Mouse (Mus musculus): ENCODE data around the gene Pgm2l1. TPM values are rescaled to one million over a fixed set of nuclear protein-coding genes. Genes with fewer than 3 reads are reported as not detected.
"Not testable (repeated sequence)": the region's sequence is repeated elsewhere in the genome, so short reads cannot be mapped to it uniquely, and the experiment has no call there.

Pgm2l1 gene
- total RNA-seq, 1 experiment = 6.7 TPM

- no peak for DNase-seq (ENCODE audit: low read depth, low spot score)
- Histone ChIP-seq H3K36me3 (ENCODE audit: control insufficient read depth, insufficient read depth, low read length, poor library complexity, severe bottlenecking) (no peaks in the 10 kb centered on the region), H3K4me1 (ENCODE audit: control insufficient read depth in 2 of 2, insufficient read depth in 2 of 2, low read length in 2 of 2, poor library complexity in 1 of 2) (no peaks in the 10 kb centered on the region), H3K9me3 (ENCODE audit: control insufficient read depth, insufficient read depth, low read depth, low read length) (no peaks in the 10 kb centered on the region), H3K4me3 (ENCODE audit: insufficient read depth in 1 of 2, low read depth in 1 of 2, low read length in 2 of 2, poor library complexity in 1 of 2, severe bottlenecking in 1 of 2) (no peak overlapping the region), H3K9ac (ENCODE audit: insufficient read depth, low read depth, low read length, poor library complexity, severe bottlenecking) (no peak overlapping the region), H3K27ac (ENCODE audit: insufficient read depth, low read depth, low read length, poor library complexity, severe bottlenecking) (no peak overlapping the region)
- in situ Hi-C loops (cut with MboI; ENCODE audit: low sequenced_read_pairs in 2 of 2, unreplicated experiment in 2 of 2) = no loop called here
- TF ChIP-seq HCFC1 (IDR thresholded peaks at IDR 0.05; ENCODE audit: borderline replicate concordance, insufficient read depth, low read length) (no peak), MAFK (IDR thresholded peaks at IDR 0.05; ENCODE audit: insufficient read depth, low read depth, low read length) (no peak), ZNF384 (IDR thresholded peaks at IDR 0.05; ENCODE audit: low read depth, low read length) (no peak), ZC3H11A (IDR thresholded peaks at IDR 0.05; ENCODE audit: borderline replicate concordance, low read depth, low read length) (no peak), CHD2 (IDR thresholded peaks at IDR 0.05; ENCODE audit: low read depth, low read length) (no peak)
Measured at GRCm38 (mm10) chr7:100243007-100243406, 15.8 kb downstream of the Pgm2l1 start.

- Histone ChIP-seq H3K27ac (ENCODE audit: insufficient read depth, low read depth, low read length, poor library complexity, severe bottlenecking) (no peak overlapping the region), H3K9me3 (ENCODE audit: control insufficient read depth, insufficient read depth, low read depth, low read length) (no peaks in the 10 kb centered on the region), H3K4me3 (ENCODE audit: insufficient read depth in 1 of 2, low read depth in 1 of 2, low read length in 2 of 2, poor library complexity in 1 of 2, severe bottlenecking in 1 of 2) (no peak overlapping the region), H3K36me3 (ENCODE audit: control insufficient read depth, insufficient read depth, low read length, poor library complexity, severe bottlenecking) (no peaks in the 10 kb centered on the region), H3K4me1 (ENCODE audit: control insufficient read depth in 2 of 2, insufficient read depth in 2 of 2, low read length in 2 of 2, poor library complexity in 1 of 2) (no peaks in the 10 kb centered on the region), H3K9ac (ENCODE audit: insufficient read depth, low read depth, low read length, poor library complexity, severe bottlenecking) (no peak overlapping the region)
- in situ Hi-C loops (cut with MboI; ENCODE audit: low sequenced_read_pairs in 2 of 2, unreplicated experiment in 2 of 2) = no loop called here
- no peak for DNase-seq (ENCODE audit: low read depth, low spot score)
- no peak for TF ChIP-seq MAFK (IDR thresholded peaks at IDR 0.05; ENCODE audit: insufficient read depth, low read depth, low read length)
- TF ChIP-seq ZC3H11A (IDR thresholded peaks at IDR 0.05; ENCODE audit: borderline replicate concordance, low read depth, low read length) = no peak
- no peak for TF ChIP-seq ZNF384 (IDR thresholded peaks at IDR 0.05; ENCODE audit: low read depth, low read length)
- TF ChIP-seq HCFC1 (IDR thresholded peaks at IDR 0.05; ENCODE audit: borderline replicate concordance, insufficient read depth, low read length) = no peak
- TF ChIP-seq CHD2 (IDR thresholded peaks at IDR 0.05; ENCODE audit: low read depth, low read length) = no peak
Measured at GRCm38 (mm10) chr7:100244225-100244624, 17.0 kb downstream of the Pgm2l1 start.

GRCm38 (mm10) chr7:100245176-100245575, 18.0 kb downstream of the Pgm2l1 start:
- in situ Hi-C loops (cut with MboI; ENCODE audit: low sequenced_read_pairs in 2 of 2, unreplicated experiment in 2 of 2) = no loop called here
- no peak for DNase-seq (ENCODE audit: low read depth, low spot score)

GRCm38 (mm10) chr7:100250667-100251066, 23.5 kb downstream of the Pgm2l1 start:
- no peaks in the 10 kb centered on the region for H3K4me1 ChIP-seq (ENCODE audit: control insufficient read depth in 2 of 2, insufficient read depth in 2 of 2, low read length in 2 of 2, poor library complexity in 1 of 2)
- no peak overlapping the region for H3K27ac ChIP-seq (ENCODE audit: insufficient read depth, low read depth, low read length, poor library complexity, severe bottlenecking)
- no peak for DNase-seq (ENCODE audit: low read depth, low spot score)
- no peak for TF ChIP-seq ZNF384 (IDR thresholded peaks at IDR 0.05; ENCODE audit: low read depth, low read length)
- TF ChIP-seq MAFK (IDR thresholded peaks at IDR 0.05; ENCODE audit: insufficient read depth, low read depth, low read length) = peak; percentile 44; the same call in 1 of the 2 replicates
- no peaks in the 10 kb centered on the region for H3K9me3 ChIP-seq (ENCODE audit: control insufficient read depth, insufficient read depth, low read depth, low read length)
- in situ Hi-C loops (cut with MboI; ENCODE audit: low sequenced_read_pairs in 2 of 2, unreplicated experiment in 2 of 2) = no loop called here
- no peak overlapping the region for H3K4me3 ChIP-seq (ENCODE audit: insufficient read depth in 1 of 2, low read depth in 1 of 2, low read length in 2 of 2, poor library complexity in 1 of 2, severe bottlenecking in 1 of 2)
- peaks cover 2% of the 10 kb centered on the region; the same call in 1 of the 2 replicates for H3K36me3 ChIP-seq (ENCODE audit: control insufficient read depth, insufficient read depth, low read length, poor library complexity, severe bottlenecking)
- no peak overlapping the region for H3K9ac ChIP-seq (ENCODE audit: insufficient read depth, low read depth, low read length, poor library complexity, severe bottlenecking)

More at GRCm38 (mm10) chr7:100245176-100245575, 18.0 kb downstream of the Pgm2l1 start:
- Histone ChIP-seq H3K9me3 (ENCODE audit: control insufficient read depth, insufficient read depth, low read depth, low read length) (no peaks in the 10 kb centered on the region), H3K4me1 (ENCODE audit: control insufficient read depth in 2 of 2, insufficient read depth in 2 of 2, low read length in 2 of 2, poor library complexity in 1 of 2) (no peaks in the 10 kb centered on the region), H3K36me3 (ENCODE audit: control insufficient read depth, insufficient read depth, low read length, poor library complexity, severe bottlenecking) (no peaks in the 10 kb centered on the region), H3K9ac (ENCODE audit: insufficient read depth, low read depth, low read length, poor library complexity, severe bottlenecking) (no peak overlapping the region), H3K27ac (ENCODE audit: insufficient read depth, low read depth, low read length, poor library complexity, severe bottlenecking) (no peak overlapping the region), H3K4me3 (ENCODE audit: insufficient read depth in 1 of 2, low read depth in 1 of 2, low read length in 2 of 2, poor library complexity in 1 of 2, severe bottlenecking in 1 of 2) (no peak overlapping the region)
- no peak for TF ChIP-seq CHD2 (IDR thresholded peaks at IDR 0.05; ENCODE audit: low read depth, low read length)
- TF ChIP-seq ZC3H11A (IDR thresholded peaks at IDR 0.05; ENCODE audit: borderline replicate concordance, low read depth, low read length) = no peak
- no peak for TF ChIP-seq ZNF384 (IDR thresholded peaks at IDR 0.05; ENCODE audit: low read depth, low read length)
- TF ChIP-seq HCFC1 (IDR thresholded peaks at IDR 0.05; ENCODE audit: borderline replicate concordance, insufficient read depth, low read length) = no peak
- TF ChIP-seq MAFK (IDR thresholded peaks at IDR 0.05; ENCODE audit: insufficient read depth, low read depth, low read length) = no peak

- H3K9ac ChIP-seq (ENCODE audit: insufficient read depth, low read depth, low read length, poor library complexity, severe bottlenecking) = no peak overlapping the region
- no peak overlapping the region for H3K4me3 ChIP-seq (ENCODE audit: insufficient read depth in 1 of 2, low read depth in 1 of 2, low read length in 2 of 2, poor library complexity in 1 of 2, severe bottlenecking in 1 of 2)
- no peaks in the 10 kb centered on the region for H3K4me1 ChIP-seq (ENCODE audit: control insufficient read depth in 2 of 2, insufficient read depth in 2 of 2, low read length in 2 of 2, poor library complexity in 1 of 2)
- DNase-seq (ENCODE audit: low read depth, low spot score) = no peak
- H3K9me3 ChIP-seq (ENCODE audit: control insufficient read depth, insufficient read depth, low read depth, low read length) = no peaks in the 10 kb centered on the region
- in situ Hi-C loops (cut with MboI; ENCODE audit: low sequenced_read_pairs in 2 of 2, unreplicated experiment in 2 of 2) = no loop called here
- no peak for TF ChIP-seq MAFK (IDR thresholded peaks at IDR 0.05; ENCODE audit: insufficient read depth, low read depth, low read length)
- TF ChIP-seq CHD2 (IDR thresholded peaks at IDR 0.05; ENCODE audit: low read depth, low read length) = no peak
- TF ChIP-seq ZNF384 (IDR thresholded peaks at IDR 0.05; ENCODE audit: low read depth, low read length) = no peak
- no peak for TF ChIP-seq HCFC1 (IDR thresholded peaks at IDR 0.05; ENCODE audit: borderline replicate concordance, insufficient read depth, low read length)
- TF ChIP-seq ZC3H11A (IDR thresholded peaks at IDR 0.05; ENCODE audit: borderline replicate concordance, low read depth, low read length) = no peak
- H3K27ac ChIP-seq (ENCODE audit: insufficient read depth, low read depth, low read length, poor library complexity, severe bottlenecking) = no peak overlapping the region
- H3K36me3 ChIP-seq (ENCODE audit: control insufficient read depth, insufficient read depth, low read length, poor library complexity, severe bottlenecking) = no peaks in the 10 kb centered on the region
Measured at GRCm38 (mm10) chr7:100262350-100262749, 35.2 kb downstream of the Pgm2l1 start.

- in situ Hi-C loops (cut with MboI; ENCODE audit: low sequenced_read_pairs in 2 of 2, unreplicated experiment in 2 of 2); H3K9me3 ChIP-seq (ENCODE audit: control insufficient read depth, insufficient read depth, low read depth, low read length); H3K9ac ChIP-seq (ENCODE audit: insufficient read depth, low read depth, low read length, poor library complexity, severe bottlenecking); H3K4me1 ChIP-seq (ENCODE audit: control insufficient read depth in 2 of 2, insufficient read depth in 2 of 2, low read length in 2 of 2, poor library complexity in 1 of 2); DNase-seq (ENCODE audit: low read depth, low spot score); H3K36me3 ChIP-seq (ENCODE audit: control insufficient read depth, insufficient read depth, low read length, poor library complexity, severe bottlenecking); H3K27ac ChIP-seq (ENCODE audit: insufficient read depth, low read depth, low read length, poor library complexity, severe bottlenecking): not testable (repeated sequence)
- H3K4me3 ChIP-seq (ENCODE audit: insufficient read depth in 1 of 2, low read depth in 1 of 2, low read length in 2 of 2, poor library complexity in 1 of 2, severe bottlenecking in 1 of 2) = peak overlapping the region in 1 of 2 experiments; percentile 25; a peak in 2 of 4 replicates
Measured at GRCm38 (mm10) chr7:100264934-100265333, 37.7 kb downstream of the Pgm2l1 start.
